Mouse (Mus musculus) WW6 (cell line): Measurements from ENCODE around the gene Tbrg4.

Experiments used
- DNase-seq: peaks from one replicate; pipeline ENCODE4 v3.0.0-alpha.2; 2013; ENCODE audit warnings: low read depth, low spot score

Gene Tbrg4

DNA sequence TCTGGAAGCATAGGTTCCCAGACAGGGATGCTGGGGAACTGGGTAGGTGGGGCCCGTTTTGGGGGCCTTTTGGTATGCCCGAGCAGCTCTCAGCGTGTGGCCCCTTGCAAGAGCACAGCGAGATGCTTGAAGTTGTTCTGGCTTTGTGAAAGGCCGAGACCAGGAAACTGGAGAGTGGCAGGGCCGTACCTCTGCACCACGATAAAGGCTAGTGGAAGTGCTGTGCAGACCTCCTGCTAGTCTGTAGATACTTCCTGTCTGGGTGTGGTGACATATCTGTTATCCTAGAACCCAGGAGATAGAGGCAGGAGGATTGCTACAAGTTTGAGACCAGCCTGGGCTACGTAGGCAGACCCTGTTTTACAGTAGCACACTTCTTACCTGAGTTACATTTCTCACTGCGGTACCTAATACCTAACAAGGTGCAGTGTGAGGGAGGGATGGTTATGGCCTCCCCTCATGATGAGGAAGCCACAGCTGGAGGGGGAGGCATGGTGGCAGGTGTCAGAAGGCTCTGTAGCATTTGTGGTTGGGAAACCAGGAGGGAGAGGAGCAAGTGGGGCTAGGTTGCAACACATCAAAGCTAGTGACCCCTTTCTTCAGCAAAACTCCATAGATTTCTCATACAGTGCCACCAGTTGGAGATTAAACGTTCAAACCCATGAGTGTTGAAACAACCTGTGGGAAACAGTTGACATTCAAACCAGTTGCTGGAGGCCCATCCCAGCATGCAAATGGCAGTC is 34.8 kb downstream of the Tbrg4 start:
- no peak for DNase-seq

DNA sequence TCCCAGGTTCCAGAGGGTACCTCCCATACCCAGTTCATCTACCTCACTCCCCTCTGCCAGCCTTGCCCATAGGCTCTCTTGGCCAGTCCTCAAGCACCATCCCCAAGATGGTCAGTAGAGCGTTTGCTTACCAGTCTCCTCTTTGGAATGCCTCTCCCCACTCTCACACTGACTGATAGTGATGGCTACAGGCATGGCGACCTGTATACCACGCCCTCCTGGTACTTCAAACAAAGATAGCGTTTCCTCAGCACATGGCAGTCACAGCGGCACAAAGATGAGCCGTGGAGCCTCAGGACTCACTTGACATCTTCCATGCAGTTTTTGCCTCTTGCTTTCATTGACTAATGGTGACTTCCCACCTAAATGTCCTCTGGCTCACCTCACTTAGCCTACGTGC is 36.0 kb downstream of the Tbrg4 start:
- no peak for DNase-seq

DNA sequence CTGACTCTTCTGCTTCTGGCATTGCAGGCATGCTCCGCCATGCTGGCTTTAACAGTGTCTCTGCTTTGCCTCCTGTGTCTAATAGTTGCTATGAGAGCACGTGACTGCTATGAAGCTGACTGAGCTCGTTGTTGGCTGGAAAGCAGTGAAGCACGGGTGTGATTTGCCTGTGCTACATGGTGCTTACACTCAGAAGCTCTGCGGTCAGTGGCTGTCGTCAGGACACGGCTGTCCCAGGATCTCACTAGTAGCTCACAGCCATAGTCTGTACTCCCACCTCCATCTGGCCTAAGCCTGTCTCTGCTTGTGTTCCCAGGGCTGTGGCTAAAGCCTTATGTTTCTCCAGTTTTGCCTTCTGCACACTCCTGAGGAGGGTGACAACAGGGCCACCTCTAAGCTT is 37.6 kb downstream of the Tbrg4 start:
- DNase-seq: no peak

DNA sequence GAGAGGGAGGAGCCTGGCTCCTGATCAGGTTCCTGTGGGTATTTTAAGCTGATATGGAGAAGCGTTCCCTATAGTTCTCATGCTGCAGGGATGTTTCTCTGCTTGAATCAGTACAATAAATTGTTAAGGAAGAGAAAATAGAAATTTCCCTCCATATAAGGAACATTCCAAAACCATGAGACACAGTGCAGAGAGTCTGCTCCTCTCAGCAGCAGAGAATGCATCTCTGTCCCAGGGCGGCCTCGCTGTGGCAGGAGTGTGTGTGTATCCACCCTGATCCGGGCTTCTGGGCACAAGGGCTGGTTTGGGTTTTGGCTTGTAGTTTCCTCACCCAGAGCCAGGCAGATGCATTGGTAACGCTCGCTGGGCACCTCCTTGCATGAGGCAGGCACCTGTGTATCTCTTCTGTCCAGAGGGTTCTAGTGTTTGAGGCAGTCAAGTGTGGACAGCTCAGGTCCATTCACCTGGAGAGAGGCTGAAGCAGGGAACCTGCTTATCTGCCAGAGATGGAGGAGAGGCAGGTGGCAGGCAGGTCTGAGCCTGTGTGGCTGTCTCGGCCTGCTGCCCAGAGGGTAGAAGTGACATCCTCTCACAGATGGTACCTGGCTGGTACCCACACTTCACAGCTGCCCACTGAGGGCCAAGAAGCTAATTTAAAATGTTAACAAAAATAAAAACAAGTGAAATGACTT is 38.5 kb downstream of the Tbrg4 start:
- no peak for DNase-seq

DNA sequence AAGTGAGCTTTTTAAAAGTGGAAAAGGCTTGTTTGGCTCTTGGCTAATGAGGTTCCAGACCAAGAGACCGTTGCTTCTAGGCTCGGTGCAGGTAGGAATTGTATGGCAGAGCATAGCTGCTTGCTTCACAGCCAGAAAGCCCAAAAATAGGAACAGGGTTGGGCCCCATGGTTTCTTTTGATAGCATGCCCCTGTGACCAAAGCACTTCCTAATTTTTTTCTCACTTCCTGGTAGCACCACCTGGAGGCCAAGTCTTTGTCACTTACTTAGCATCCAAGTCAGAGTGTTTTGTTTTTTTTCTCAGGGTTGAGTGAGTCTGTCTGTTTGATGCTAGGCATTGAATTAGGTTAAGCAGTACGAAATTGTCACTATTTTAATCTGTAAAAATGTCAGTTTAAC is 39.2 kb downstream of the Tbrg4 start:
- DNase-seq: no peak

DNA sequence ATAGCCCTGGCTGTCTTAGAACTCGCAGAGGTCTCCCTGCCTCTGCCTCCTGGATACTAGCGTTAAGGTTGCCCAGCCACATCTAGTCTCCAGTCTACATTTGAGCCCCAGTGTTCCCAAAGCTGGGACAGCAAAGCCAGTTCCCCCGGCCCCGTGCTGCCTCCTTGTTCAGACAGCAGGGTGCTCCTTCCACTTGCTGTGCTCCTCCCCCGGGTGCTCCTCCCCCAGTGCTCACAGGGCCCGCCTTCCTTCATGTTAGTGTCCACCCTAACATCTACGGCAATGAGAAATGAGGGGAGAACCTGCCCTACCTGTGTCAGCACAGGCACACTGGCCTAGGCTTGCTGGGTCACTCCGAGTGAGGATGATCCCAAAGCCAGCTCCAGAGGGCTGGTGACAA is 40.1 kb downstream of the Tbrg4 start:
- DNase-seq: no peak

DNA sequence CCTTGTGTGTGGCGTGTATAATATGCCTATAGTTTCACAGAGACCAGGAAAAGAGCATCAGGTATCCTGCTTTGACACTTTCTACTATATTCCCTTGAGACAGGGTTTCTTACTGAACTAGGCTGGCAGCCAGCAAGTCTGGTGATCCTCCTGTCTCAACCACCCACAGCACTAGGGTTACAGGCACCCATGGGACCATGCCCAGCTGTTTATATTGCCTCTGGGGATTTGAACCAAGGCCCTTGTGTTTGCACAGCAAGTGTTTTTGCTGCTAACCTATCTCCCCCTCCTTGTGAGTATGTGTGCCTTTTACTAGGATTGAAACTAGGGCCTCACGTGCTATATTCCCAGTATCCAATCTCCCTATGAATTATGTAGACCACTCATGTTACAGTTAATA is 44.3 kb downstream of the Tbrg4 start:
- DNase-seq: no peak

DNA sequence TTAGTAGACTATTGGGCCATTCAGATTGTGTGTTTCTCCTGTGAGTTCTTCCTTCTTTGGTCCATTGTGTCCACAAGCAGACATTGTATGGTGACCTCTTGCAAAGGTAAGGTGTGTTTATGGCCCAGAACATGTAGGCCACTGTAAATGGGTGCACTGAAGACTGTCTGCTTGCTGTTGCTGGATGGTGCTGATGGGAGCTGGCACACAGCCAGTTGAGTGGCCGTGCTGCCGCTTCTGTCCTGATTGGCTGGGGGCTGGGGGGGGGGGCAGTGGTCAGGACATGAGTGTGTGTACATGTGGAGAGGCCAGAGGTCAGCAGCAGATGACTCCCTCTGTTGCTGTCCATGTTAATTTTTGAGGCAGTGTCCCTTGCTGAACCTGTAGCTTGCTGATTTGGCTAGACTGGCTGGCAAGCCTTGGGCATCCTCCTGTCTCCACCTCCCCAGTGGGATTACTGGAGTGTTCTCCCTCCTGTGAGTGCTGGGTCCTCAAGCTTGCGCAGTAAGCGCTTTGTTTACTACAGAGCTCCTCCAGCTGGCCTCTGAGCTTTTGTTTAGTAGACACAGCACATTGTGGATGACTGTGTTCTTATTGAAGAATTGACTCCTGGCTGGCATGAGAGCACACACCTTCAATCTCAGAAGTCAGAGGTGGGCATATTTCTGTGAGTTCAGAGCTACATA is 45.7 kb downstream of the Tbrg4 start:
- DNase-seq: no peak

DNA sequence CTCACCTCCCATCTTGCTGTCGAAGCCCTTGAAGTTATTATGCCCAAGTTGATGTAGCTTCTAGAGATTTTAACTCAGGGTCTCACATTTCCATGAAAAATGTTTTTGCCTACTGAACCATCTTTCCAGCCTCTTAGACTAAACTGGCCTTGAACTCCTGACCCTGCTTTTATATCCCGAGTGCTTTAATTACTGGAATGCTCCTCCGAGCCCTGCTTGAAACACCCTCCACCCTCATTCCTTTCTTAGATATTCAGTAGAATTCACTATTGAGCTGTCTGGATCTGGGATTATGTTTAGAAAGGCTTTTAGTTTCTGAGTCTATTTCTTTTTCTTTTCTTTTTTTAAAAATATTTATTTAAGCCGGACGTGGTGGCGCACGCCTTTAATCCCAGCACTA is 46.5 kb downstream of the Tbrg4 start:
- DNase-seq: no peak

DNA sequence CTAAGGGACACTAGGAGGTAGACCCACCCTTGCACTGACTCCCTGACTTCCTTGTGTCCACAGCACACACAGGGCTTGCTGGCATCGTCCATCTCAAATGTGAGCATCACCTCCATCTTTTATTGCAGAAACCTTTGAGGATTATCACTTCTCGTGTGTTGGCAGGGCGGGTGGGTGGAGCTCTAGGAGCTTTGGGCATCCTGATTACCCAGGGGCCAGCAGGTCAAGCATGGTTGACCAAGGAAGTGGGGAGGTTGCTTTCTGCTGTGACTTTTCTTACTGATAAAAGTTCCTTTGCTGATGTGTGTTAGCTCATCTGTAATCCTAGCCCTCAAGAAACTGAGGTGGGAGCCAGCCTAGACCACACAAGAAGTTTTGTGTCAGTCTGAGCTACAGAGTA is 49.7 kb downstream of the Tbrg4 start:
- DNase-seq: no peak

DNA sequence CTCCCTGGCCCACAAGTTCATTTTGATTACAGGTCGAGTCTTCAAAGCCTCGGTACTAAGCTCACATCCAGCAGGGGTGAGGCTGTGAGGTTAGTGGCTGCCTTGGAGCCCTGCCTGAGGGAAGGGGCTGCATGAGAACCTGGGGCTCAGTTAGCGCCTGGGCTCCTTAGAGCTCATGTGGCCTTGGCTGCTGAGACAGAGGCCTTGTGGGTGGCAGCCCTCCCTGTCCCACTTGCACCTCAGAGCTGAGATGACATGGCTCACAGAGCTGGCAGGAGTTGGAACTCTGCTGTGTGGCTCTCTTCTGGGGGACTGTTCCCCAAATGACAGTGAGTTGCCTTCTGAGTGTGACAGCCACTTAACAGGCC is 56.5 kb downstream of the Tbrg4 start:
- DNase-seq: no peak

DNA sequence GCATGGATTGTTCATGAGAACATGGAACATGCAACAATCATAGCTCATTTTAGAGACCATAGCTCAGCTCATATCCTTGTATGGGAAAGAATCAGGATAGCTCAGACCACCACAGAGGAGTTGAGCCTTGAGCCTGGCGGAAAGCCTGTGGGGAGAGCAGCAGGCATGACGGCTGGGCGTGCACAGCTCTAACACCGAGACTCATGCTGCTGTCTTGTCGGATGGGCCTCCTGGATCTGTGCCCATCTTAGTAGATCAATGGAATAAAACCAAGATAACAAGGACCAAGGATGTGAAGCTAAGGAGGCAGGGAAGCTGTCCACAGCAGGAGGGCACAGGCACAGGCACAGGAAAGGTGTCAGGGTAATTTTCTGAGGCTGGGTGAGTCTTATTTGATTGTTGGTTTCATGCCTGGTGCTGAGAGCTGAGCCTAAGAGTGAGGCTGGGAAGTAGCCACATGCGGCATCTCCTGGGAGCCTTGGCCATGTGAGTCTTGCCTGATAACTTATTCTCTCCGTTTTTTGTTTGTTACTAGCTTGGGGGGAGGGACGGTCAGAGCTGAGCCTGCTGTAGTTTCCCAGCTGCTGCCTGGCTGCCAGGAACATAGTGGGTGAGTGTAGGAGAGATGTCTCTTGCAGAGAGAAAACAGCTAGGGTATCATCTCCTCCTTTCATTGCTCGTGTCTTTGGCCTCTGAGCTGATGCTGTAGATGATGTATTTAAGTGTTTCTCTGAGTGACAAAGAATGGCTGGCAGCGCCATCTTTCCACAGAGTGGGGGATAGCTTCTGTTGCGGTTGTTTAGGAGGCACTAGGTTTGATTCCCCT is 57.1 kb downstream of the Tbrg4 start:
- DNase-seq: no peak

DNA sequence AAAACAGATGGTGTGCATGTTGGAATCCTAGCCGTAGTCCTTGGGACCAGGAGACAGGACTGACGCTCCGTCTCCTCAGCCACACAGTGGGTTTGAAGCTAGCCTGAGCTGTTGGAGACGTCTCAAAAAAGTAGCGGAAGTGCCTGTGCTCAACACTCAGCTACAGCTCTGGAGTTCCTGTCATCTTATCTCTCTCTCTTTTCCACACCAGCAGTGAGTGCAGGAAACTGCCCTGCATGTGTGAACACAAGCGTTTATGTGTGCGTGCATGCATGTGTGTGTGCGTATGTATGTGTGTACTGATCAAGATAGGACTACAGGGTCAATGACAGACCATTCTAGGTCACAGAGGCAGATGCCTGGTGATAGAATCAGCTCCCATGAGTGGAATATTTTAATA is 57.9 kb downstream of the Tbrg4 start:
- no peak for DNase-seq

DNA sequence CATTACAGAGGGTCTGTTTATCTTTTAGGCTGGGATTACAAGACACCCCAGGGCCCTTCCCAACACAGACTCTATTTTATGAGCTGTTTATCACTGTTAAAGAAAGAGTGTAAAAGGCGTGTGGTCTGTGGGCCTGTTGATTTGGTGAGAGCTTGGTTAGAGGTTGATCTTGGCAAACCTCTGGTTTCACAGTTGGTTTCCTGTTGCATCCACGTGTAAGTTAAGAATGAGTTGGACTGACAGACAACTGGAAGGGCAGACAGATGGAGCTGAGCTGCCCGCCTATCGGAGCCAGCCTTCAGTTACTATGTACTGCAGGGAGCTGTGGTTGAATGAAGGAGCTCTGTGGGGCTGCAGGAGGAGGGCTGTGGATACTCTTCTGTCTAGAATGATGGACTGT is 59.4 kb downstream of the Tbrg4 start:
- DNase-seq: no peak
